Mouse (Mus musculus) kidney, postnatal 14 days (tissue): Measurements from ENCODE around the gene Ctbp2.
A peak's percentile ranks its signal among the peaks of the same experiment; 100 is the strongest.

ENCODE experiments used
- DNase-seq: peaks from one replicate; pipeline ENCODE4 v3.0.0; 2022; ENCODE audit warnings: mixed read lengths

Gene Ctbp2

DNA sequence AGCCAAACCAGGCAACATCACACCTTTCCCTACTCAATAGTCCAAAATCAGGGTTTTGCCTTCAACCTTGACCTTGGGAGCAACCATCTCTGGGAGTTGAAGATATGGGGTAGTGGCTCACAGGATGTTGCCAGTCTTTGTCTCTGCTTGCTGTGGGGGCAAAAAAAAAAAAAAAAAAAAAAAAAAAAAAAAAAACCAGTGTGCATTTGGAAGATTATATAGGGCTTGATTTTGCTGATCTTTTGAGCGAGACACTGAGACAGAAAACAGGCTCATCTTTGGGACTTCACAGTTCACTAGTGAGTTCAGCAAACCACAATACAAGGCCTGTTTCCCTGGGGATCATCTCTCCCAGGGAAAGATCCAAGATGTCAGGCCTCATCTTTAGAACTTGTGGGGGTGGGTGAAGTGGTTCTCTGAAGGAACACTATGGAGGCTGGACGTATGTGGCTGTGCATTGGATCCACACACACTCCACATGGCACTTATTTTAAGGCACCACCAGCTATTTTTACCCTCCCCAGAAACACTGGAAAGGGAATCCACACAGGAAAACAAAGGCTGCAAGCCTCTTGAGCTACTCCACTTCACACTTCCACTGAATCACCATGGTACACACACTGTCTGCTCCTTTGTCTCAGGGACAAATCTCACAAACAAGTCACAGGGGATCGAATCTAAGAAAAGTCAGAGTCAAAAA is 84.4 kb downstream of the Ctbp2 start:
- DNase-seq, result no peak

- peak; percentile 36 for DNase-seq
Observed at GRCm38 (mm10) chr7:133037618-133038017, 86.5 kb downstream of the Ctbp2 start.

DNA sequence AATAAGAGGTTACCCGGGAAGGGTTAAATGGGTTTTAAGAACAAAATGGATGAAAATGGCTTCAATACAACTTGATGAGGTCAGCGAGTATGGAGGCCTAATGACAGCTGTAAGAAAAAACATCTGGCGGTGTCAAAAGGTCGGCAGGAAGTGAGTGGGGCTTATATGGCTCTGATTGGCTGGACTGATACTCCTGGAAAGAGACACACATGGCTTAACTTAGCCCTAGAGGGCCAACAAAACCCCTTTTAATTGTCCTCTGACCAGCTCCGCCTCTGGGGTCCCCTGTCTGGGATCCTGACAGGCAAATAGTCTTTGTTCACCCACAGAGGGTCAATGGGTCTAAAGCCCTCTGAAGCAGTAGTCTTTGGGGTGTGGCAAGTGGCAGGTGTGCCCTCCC is 86.9 kb downstream of the Ctbp2 start:
- peak; percentile 61 for DNase-seq

GRCm38 (mm10) chr7:133035901-133036300 is 88.3 kb downstream of the Ctbp2 start:
- no peak for DNase-seq

DNA sequence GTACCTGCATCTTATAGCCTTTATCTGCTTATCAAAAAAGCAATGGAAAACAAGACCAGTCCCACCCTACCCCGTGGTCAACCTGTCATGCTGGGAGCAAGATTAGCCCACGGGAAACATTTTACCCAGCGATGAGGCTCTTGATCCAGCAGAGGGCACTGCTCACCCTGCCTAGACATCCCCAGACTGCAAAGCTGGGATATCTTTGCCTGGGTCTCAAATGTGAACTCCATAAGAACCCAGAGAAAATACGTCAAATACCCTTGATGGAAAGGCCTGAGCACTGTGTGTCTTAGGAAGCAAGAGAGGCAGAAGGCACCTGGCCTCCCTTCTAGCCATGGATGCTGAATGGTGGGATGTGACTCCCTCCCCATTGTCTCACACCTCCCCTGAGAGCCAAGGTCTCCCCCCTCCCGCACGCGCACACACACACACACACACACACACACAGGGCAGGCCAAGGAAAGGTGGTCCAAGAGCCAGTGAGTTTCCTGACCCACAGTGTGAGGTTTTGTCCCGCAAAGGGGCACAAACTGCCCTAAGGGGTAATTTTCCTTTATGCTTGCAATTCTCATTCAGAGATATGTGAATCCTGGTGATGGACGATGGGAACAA is 91.5 kb downstream of the Ctbp2 start:
- peak; percentile 76 for DNase-seq

DNA sequence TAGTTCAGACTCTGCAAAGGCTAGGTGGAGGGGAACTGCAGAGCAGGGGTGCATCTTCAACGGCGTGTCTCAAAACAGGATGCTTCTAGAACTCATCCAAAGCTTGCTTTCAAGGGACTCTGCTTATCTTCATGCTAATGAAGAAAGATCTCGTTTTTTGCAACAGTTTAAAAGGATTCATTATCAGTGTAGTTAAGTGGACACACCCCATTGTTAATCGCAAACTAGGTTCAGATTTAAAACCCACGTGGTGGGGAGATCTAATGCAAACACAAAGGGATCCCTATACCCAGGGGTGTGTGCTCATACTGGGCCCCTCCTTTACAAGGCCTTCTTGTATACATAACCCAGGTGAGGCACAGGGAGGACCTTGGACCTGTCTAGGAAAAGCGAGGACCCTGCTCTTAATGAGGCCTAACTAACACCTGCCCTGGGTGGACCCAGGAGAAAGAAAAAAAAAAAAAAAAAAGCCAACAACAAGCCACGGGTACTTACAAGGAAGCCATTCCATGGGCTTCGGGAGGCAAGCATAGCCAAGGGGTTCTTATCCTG is 94.6 kb downstream of the Ctbp2 start:
- no peak for DNase-seq

GRCm38 (mm10) chr7:133029004-133029403 is 95.2 kb downstream of the Ctbp2 start:
- no peak for DNase-seq

- no peak for DNase-seq
Observed at GRCm38 (mm10) chr7:133027930-133028329, 96.2 kb downstream of the Ctbp2 start.

DNA sequence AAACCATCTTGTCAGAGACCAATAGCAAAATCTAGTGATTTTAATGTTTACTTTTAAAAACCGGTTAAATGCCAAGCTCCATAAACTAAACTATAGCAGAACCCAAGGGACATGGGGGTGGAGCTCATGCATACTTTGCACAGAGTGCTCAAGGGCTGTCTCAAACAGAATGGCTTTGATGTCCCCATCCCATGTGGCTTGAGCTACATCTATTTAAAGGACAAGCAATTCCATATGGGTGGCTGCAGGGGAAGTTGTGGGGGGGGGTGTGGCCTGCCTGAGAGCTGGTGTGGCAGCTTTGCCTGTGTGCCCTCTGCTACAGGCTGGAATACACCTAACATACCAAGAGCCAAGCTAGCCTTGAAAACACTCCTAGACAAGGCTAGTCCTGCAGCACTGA is 99.5 kb downstream of the Ctbp2 start:
- no peak for DNase-seq

DNA sequence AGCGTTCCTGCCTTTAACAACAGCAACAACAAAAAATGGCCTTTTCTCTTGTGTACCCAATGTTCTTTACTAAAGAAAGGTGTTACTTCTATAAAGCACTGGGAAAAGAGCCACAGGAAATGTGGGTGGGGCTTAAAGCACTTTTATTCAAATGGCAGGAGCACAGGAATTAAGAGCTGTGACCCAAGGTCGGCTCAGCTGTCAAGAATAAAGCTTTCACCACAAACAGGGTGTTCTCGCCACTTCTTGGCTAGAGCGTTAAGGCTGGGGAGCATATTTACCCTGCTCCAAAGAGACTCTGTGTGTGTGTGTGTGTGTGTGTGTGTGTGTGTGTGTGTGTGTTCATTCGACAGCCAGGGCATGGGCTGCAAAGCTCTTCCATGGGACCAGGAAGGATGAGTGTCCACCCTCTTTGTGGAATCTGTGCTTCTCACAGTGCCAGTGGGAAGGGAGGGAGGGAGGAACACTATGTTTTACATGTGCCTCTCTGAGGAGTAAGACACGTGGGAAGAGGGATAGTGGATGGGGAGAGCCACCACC is 104.6 kb downstream of the Ctbp2 start:
- peak; percentile 53 for DNase-seq

- DNase-seq, result no peak
Observed at GRCm38 (mm10) chr7:133018961-133019360, 105.2 kb downstream of the Ctbp2 start.

- no peak for DNase-seq
Observed at GRCm38 (mm10) chr7:133015416-133016070, 108.6 kb downstream of the Ctbp2 start.

DNA sequence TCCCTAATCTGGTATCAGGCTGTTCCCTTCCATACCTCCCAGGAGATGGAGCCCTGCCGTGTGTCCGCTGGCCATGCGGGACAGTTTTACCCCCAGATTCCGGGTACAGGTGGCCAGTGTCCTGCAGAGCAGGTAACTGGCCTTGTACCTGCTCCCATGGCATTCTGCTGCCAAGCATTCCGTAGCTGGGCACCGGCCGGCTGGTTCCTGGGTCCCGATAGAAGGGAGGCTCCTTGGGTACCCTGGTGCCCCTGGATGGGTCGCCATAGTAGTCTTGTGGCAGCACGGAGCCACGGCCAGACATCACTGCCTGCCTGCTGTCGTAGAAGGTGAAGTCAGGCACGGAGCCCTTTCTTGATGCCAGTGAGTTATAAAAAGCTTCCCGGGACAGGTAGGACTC is 109.5 kb downstream of the Ctbp2 start:
- DNase-seq, result no peak

DNA sequence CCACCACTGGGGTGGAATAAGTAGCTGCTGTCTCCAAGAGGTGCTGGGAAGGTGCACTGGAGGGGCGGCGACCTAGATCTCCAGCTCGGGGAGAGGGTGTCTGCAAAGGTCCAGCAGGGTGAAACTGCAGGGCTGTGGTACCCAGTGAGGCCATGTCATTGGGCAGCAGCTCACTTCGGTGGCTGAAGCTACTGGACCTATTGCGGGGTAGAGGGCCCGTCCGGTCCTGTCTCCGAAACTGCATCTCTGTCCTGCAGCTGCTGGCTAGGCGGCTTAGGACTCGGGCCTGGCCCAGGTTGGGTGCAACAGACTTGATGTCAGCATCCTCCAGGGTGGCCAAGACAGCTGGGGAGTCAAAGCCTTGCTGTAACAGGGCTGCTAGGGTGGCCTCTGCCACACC is 110.2 kb downstream of the Ctbp2 start:
- DNase-seq, result no peak

- DNase-seq, result no peak
Observed at GRCm38 (mm10) chr7:133012637-133013366, 111.4 kb downstream of the Ctbp2 start.

GRCm38 (mm10) chr7:133011611-133012010 is 112.5 kb downstream of the Ctbp2 start:
- no peak for DNase-seq

DNA sequence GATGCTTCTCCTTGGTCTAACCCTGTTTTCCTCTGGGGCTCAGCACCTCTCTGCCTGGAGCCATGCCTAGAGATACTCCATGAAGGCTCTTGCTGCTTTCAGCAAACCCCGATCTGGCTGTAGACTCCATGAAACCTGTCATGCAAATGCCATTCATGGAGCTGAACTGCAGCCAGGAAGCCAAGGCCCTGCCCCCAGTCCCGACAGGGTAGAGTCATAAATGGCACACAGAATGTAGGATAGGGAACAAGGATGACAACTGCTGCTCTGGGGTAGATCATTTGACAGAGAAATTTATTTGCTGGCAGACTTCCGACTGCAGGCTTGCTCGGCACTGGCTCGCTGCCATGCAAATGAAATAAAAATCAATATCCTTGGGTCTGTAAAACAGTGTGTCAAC is 113.0 kb downstream of the Ctbp2 start:
- DNase-seq, result peak; percentile 26

- no peak for DNase-seq
Observed at GRCm38 (mm10) chr7:133010477-133010876, 113.7 kb downstream of the Ctbp2 start.

GRCm38 (mm10) chr7:133009676-133010075 is 114.5 kb downstream of the Ctbp2 start:
- DNase-seq, result peak; percentile 40

GRCm38 (mm10) chr7:133008663-133009062 is 115.5 kb downstream of the Ctbp2 start:
- no peak for DNase-seq

DNA sequence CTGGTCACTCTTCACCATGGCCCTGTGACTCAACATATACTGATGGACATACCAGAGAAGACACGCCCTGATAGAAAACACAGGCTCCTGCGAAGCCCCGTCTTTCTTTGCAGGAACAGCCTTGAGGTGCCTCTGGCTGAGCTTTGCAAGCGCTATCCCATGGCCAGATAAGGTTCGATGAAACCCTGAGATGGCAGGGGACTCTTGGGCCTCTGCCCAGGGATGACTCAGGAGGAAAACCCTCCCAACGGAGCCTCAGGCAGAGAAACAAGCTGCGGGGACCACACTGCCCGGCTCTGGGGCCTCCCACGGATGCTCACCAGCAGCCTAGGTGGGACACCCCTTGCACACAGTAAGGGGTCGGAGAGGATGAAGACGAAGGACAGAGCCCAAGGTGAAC is 116.8 kb downstream of the Ctbp2 start:
- peak; percentile 43 for DNase-seq

DNA sequence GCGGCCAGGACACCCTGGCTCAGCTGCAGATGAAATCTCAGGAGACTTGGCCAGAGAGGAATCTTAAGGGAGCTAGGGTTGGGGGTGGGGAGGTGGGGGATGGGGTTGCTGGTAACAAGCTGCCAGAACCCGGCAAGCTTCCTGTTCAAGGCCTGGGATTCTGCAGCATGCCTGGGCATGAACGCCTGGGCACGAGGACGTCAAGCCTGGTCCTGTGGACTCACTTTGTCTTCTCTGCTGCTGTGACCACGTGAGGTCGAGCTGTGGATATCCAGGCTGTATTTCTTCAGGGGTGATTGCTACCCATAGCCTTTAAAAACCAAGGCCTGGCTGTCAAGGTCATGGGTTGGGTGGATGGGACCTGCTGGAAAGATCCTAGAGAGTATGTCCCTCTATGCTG is 118.4 kb downstream of the Ctbp2 start:
- DNase-seq, result no peak

GRCm38 (mm10) chr7:133003421-133003820 is 120.7 kb downstream of the Ctbp2 start:
- DNase-seq, result peak; percentile 86
